Mouse (Mus musculus) CH12.LX (cell line): ENCODE measurements around the gene Slc27a4.

Experiments used
- CTCF ChIP-seq, 2 experiments: IDR thresholded peaks in 1 of 2; conservative IDR thresholded peaks in 1 of 2; 2 replicates each; pipeline ENCODE4 v1.5.1; 2011 to 2012; ENCODE audit warnings: low read depth in 2 of 2, low read length in 2 of 2, improper control_type of control experiment in 1 of 2, inconsistent platforms in 1 of 2, mild to moderate bottlenecking in 1 of 2, moderate library complexity in 1 of 2
- JUN ChIP-seq: IDR thresholded peaks from 2 replicates; pipeline ENCODE4 v1.6.1; 2011; ENCODE audit warnings: low read depth, mild to moderate bottlenecking, low read length, improper control_type of control experiment, moderate library complexity; ENCODE audit not compliant: insufficient read depth
- MAFK ChIP-seq: IDR thresholded peaks from 2 replicates; pipeline ENCODE4 v1.6.1; 2011; ENCODE audit warnings: low read length, improper control_type of control experiment; ENCODE audit not compliant: insufficient replicate concordance
- MAZ ChIP-seq: IDR thresholded peaks from 2 replicates; pipeline ENCODE4 v1.6.1; 2012; ENCODE audit warnings: low read depth, mild to moderate bottlenecking, inconsistent platforms, low read length, improper control_type of control experiment, moderate library complexity
- MEF2A ChIP-seq: IDR thresholded peaks from 2 replicates; pipeline ENCODE4 v1.6.1; 2014; ENCODE audit warnings: low read depth, mild to moderate bottlenecking, inconsistent platforms, low read length, improper control_type of control experiment, borderline replicate concordance
- NRF1 ChIP-seq: IDR thresholded peaks from 2 replicates; pipeline ENCODE4 v1.6.1; 2014; ENCODE audit warnings: low read depth, mild to moderate bottlenecking, inconsistent platforms, low read length, improper control_type of control experiment, moderate library complexity
- POLR2A ChIP-seq: IDR thresholded peaks from 2 replicates; pipeline ENCODE4 v1.6.1; 2011; ENCODE audit warnings: low read depth, mild to moderate bottlenecking, improper control_type of control experiment, low read length
- SIN3A ChIP-seq: IDR thresholded peaks from 2 replicates; pipeline ENCODE4 v1.6.1; 2012; ENCODE audit warnings: low read length, improper control_type of control experiment, inconsistent platforms
- USF1 ChIP-seq: IDR thresholded peaks from 2 replicates; pipeline ENCODE4 v1.6.1; 2014; ENCODE audit warnings: low read depth, mild to moderate bottlenecking, inconsistent platforms, low read length, improper control_type of control experiment

GRCm38 (mm10) chr2:29833796-29834195, 31.4 kb downstream of the Slc27a4 start:
- no peak for TF ChIP-seq NRF1
- no peak for TF ChIP-seq CTCF (conservative IDR thresholded peaks at IDR 0.05 in 1 of 2, IDR thresholded peaks at IDR 0.05 in 1 of 2; ENCODE audit: low read depth in 2 of 2, low read length in 2 of 2)
- TF ChIP-seq POLR2A: no peak
- no peak for TF ChIP-seq USF1
- TF ChIP-seq JUN: no peak
- TF ChIP-seq MAZ: no peak
- no peak for TF ChIP-seq SIN3A
- TF ChIP-seq MAFK: no peak
- TF ChIP-seq MEF2A: no peak
